Mouse (Mus musculus) limb, embryonic 12.5 days (tissue): ENCODE measurements at regions not wholly inside any gene's neighbourhood (a gene's known extent, or its start where the extent isn't known, plus 50 kb on each side); places are given as distances from the start of the nearest gene placed in this dataset.
A peak's percentile ranks its signal among the peaks of the same experiment; 100 is the strongest.
"Not testable (repeated sequence)": the region's sequence is repeated elsewhere in the genome, so short reads cannot be mapped to it uniquely, and the experiment has no call there.

Experiments used
- ATAC-seq: fragments of 200-750 bp; cut with Nextera tagmentation; 2 replicates; pipeline ENCODE4 v1.8.0; 2017; ENCODE audit warnings: low read depth, moderate TSS enrichment; ENCODE audit not compliant: insufficient number of reproducible peaks, insufficient read depth, low FRiP score, low TSS enrichment
- H3K27ac ChIP-seq: fragments of 300-500 bp; sonication (generic); 2 replicates; pipeline ENCODE4 v1.5.1; 2016; ENCODE audit warnings: mild to moderate bottlenecking, moderate library complexity
- H3K27me3 ChIP-seq: fragments of 300-500 bp; sonication (generic); 2 replicates; pipeline ENCODE4 v1.6.1; 2016; ENCODE audit warnings: mild to moderate bottlenecking, moderate library complexity
- H3K36me3 ChIP-seq: fragments of 300-500 bp; sonication (generic); 2 replicates; pipeline ENCODE4 v1.6.1; 2016; ENCODE audit warnings: mild to moderate bottlenecking, moderate library complexity
- H3K4me1 ChIP-seq: fragments of 300-500 bp; sonication (generic); replicated peaks from 2 replicates; pipeline ENCODE4 v1.6.1; 2016
- H3K4me2 ChIP-seq: fragments of 300-500 bp; sonication (generic); 2 replicates; pipeline ENCODE4 v1.6.1; 2016; ENCODE audit warnings: mild to moderate bottlenecking, moderate library complexity
- H3K4me3 ChIP-seq: fragments of 300-500 bp; sonication (generic); replicated peaks from 2 replicates; pipeline ENCODE4 v1.5.1; 2016; ENCODE audit warnings: mild to moderate bottlenecking
- H3K9ac ChIP-seq: fragments of 300-500 bp; sonication (generic); replicated peaks from 2 replicates; pipeline ENCODE4 v1.6.1; 2016; ENCODE audit warnings: mild to moderate bottlenecking, moderate library complexity
- H3K9me3 ChIP-seq: fragments of 300-500 bp; sonication (generic); 2 replicates; pipeline ENCODE4 v1.6.1; 2016; ENCODE audit warnings: mild to moderate bottlenecking, moderate library complexity
- WGBS: fragments of 180-500 bp; shearing (Covaris S2); methylation state at CpG from one replicate; pipeline ENCODE4 v1.1.7; 2016; 5-methylcytosine and 5-hydroxymethylcytosine counted together

DNA sequence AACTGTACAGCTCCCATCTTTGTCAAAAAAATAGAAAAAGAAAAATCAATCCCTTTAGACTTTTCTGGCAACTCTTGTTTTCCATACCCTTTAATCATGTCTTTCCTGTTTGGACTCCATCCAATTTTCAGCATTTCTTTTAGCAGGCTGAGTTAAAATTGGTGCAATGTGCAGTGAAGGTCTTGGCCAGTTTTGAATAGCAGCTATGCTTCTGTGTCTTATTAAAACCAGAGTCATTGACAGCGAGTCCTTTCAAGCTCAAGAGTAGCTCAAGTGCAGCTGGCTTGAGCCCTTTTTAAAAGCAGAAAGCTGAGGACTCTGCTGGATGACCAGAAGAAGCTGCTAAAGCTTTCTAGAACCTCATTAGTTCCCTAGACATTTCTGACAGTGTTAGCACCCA is 952.7 kb downstream of the Poteg start:
- Histone ChIP-seq H3K36me3 (no peaks in the 10 kb centered on the region), H3K9ac (no peak overlapping the region), H3K4me1 (no peaks in the 10 kb centered on the region; the same call in 1 of the 2 replicates), H3K9me3 (no peaks in the 10 kb centered on the region), H3K27me3 (no peaks in the 10 kb centered on the region), H3K4me2 (no peak overlapping the region), H3K4me3 (no peak overlapping the region), H3K27ac (no peak overlapping the region)
- ATAC-seq: no peak
- whole genome bisulfite sequencing: 36% methylated on average over 1 of the region's 1 CpGs

- Histone ChIP-seq H3K36me3 (no peaks in the 10 kb centered on the region), H3K4me3 (no peak overlapping the region), H3K9me3 (no peaks in the 10 kb centered on the region), H3K4me2 (no peak overlapping the region), H3K4me1 (no peaks in the 10 kb centered on the region), H3K27me3 (no peaks in the 10 kb centered on the region), H3K9ac (no peak overlapping the region), H3K27ac (no peak overlapping the region)
- WGBS: 66% methylated on average over 7 of the region's 7 CpGs
- ATAC-seq: no peak
Measured at GRCm38 (mm10) chr8:28427544-28428135, 980.2 kb downstream of the Poteg start.

GRCm38 (mm10) chr8:28473190-28473589 is 1025.7 kb downstream of the Poteg start:
- no peaks in the 10 kb centered on the region for H3K27me3 ChIP-seq
- no peak overlapping the region for H3K9ac ChIP-seq
- no peaks in the 10 kb centered on the region for H3K9me3 ChIP-seq
- no peaks in the 10 kb centered on the region for H3K36me3 ChIP-seq
- no peak overlapping the region for H3K27ac ChIP-seq
- ATAC-seq: no peak
- no peak overlapping the region for H3K4me3 ChIP-seq
- no peaks in the 10 kb centered on the region for H3K4me1 ChIP-seq
- 88% methylated on average over 2 of the region's 2 CpGs for WGBS
- H3K4me2 ChIP-seq: no peak overlapping the region

- Histone ChIP-seq H3K27ac (no peak overlapping the region), H3K36me3 (no peaks in the 10 kb centered on the region), H3K4me3 (no peak overlapping the region), H3K4me1 (no peaks in the 10 kb centered on the region), H3K9me3 (no peaks in the 10 kb centered on the region), H3K9ac (no peak overlapping the region), H3K27me3 (no peaks in the 10 kb centered on the region), H3K4me2 (no peak overlapping the region)
- ATAC-seq: no peak
- 76% methylated on average over 3 of the region's 3 CpGs for WGBS
Measured at GRCm38 (mm10) chr8:28487913-28488312, 1040.4 kb downstream of the Poteg start.

GRCm38 (mm10) chr8:28503488-28504319 is 1056.2 kb downstream of the Poteg start:
- H3K27me3 ChIP-seq: no peaks in the 10 kb centered on the region
- ATAC-seq: no peak
- no peaks in the 10 kb centered on the region for H3K36me3 ChIP-seq
- no peak overlapping the region for H3K27ac ChIP-seq
- H3K4me1 ChIP-seq: no peaks in the 10 kb centered on the region
- no peak overlapping the region for H3K4me3 ChIP-seq
- H3K9ac ChIP-seq: no peak overlapping the region
- WGBS: 74% methylated on average over 5 of the region's 5 CpGs
- no peak overlapping the region for H3K4me2 ChIP-seq
- H3K9me3 ChIP-seq: no peaks in the 10 kb centered on the region

DNA sequence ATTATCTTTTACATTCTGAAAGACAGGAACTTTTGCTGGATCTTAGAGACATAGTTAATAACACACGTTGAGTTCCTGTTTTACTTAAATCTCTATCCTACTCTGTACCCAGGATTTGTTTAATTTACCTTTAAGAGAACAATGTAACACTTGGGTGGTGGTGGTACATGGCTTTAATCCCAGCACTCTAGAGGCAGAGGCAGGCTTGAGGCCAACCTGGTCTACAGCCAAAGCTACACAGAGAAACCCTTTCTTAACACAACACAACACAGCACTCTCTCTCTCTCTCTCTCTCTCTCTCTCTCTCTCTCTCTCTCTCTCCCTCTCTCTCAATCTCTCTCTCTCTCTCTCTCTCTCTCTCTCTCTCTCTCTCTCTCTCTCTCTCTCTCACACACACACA is 1076.0 kb downstream of the Poteg start:
- not testable (repeated sequence) for H3K9ac ChIP-seq, H3K4me3 ChIP-seq, H3K4me1 ChIP-seq, H3K27ac ChIP-seq, H3K4me2 ChIP-seq, H3K36me3 ChIP-seq, H3K27me3 ChIP-seq, ATAC-seq, H3K9me3 ChIP-seq
- WGBS: 76% methylated on average over 1 of the region's 1 CpGs

- no peaks in the 10 kb centered on the region for H3K4me1 ChIP-seq
- ATAC-seq: no peak
Measured at GRCm38 (mm10) chr8:28547236-28547635, 1099.8 kb downstream of the Poteg start.

DNA sequence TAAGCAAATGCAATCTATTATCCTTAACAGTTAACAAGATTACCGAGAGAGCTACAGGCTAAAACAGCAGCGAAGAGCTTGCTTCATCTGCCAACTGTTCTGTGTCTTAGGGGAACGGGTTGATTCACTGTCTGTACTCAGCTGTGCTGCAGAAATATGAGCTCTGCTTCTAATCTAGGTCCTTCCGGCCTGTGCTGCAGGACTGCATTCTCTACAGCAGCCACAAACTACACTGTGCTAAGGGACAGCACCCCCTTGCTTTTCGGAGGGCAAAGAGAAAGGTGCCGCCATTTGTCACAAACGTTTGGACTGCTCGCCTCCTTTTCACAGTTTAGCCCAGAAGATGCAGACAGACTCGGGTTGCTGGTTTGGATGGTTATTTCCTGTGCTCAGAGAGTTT is 1112.4 kb downstream of the Poteg start:
- H3K27me3 ChIP-seq: no peaks in the 10 kb centered on the region
- 40% methylated on average over 9 of the region's 9 CpGs for WGBS
- no peaks in the 10 kb centered on the region for H3K36me3 ChIP-seq
- H3K9me3 ChIP-seq: no peaks in the 10 kb centered on the region
- ATAC-seq: no peak
- H3K4me3 ChIP-seq: 0 out of 2 replicates have a peak overlapping the region, but pooled peaks have one; percentile 4
- 0 out of 2 replicates have a peak, but pooled peaks cover 4% of the 10 kb centered on the region for H3K4me1 ChIP-seq
- H3K27ac ChIP-seq: no peak overlapping the region
- H3K9ac ChIP-seq: no peak overlapping the region
- H3K4me2 ChIP-seq: peak overlapping the region; percentile 35

More at GRCm38 (mm10) chr8:28547236-28547635, 1099.8 kb downstream of the Poteg start:
- Histone ChIP-seq H3K4me2 (no peak overlapping the region), H3K27me3 (no peaks in the 10 kb centered on the region), H3K36me3 (no peaks in the 10 kb centered on the region), H3K9ac (no peak overlapping the region), H3K27ac (no peak overlapping the region), H3K4me3 (no peak overlapping the region), H3K9me3 (peaks cover 4% of the 10 kb centered on the region; the same call in 1 of the 2 replicates)

GRCm38 (mm10) chr8:28579250-28579651 is 1131.8 kb downstream of the Poteg start:
- 50% methylated on average over 8 of the region's 8 CpGs for WGBS
- Histone ChIP-seq H3K27me3 (no peaks in the 10 kb centered on the region), H3K36me3 (no peaks in the 10 kb centered on the region), H3K9me3 (no peaks in the 10 kb centered on the region), H3K4me2 (no peak overlapping the region), H3K4me1 (no peaks in the 10 kb centered on the region), H3K9ac (no peak overlapping the region), H3K4me3 (no peak overlapping the region), H3K27ac (no peak overlapping the region)
- no peak for ATAC-seq

DNA sequence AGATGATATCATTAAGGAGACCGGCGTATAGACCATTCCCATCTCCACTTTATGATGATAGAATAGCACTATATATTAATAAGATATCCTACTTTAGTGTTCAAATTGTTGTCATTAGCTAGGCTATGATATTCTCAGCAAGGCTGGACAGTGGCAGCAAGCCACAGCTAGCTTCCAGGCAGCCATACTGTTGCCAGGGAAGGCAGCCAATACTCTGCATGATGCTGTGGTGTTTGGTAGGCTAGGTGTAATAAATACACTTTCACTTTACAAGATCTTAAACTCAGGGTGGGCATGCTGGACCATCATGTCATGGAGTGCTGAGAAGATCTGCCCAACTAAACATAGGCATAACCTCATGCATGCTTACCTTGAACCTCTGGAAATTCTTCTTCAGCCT is 1133.4 kb downstream of the Poteg start:
- 96% methylated on average over 2 of the region's 2 CpGs for WGBS
- H3K4me3 ChIP-seq: no peak overlapping the region
- no peak for ATAC-seq

GRCm38 (mm10) chr8:28589999-28590398 is 1142.5 kb downstream of the Poteg start:
- H3K27ac ChIP-seq: no peak overlapping the region
- no peak for ATAC-seq
- no peak overlapping the region for H3K4me3 ChIP-seq

More for the DNA sequence above, 1133.4 kb downstream of the Poteg start:
- no peak overlapping the region for H3K9ac ChIP-seq
- no peak overlapping the region for H3K4me2 ChIP-seq
- H3K27ac ChIP-seq: no peak overlapping the region
- no peaks in the 10 kb centered on the region for H3K27me3 ChIP-seq
- no peaks in the 10 kb centered on the region for H3K9me3 ChIP-seq
- no peaks in the 10 kb centered on the region for H3K36me3 ChIP-seq
- H3K4me1 ChIP-seq: no peaks in the 10 kb centered on the region

More at GRCm38 (mm10) chr8:28589999-28590398, 1142.5 kb downstream of the Poteg start:
- Histone ChIP-seq H3K4me1 (0 out of 2 replicates have a peak, but pooled peaks cover 3% of the 10 kb centered on the region), H3K4me2 (no peak overlapping the region), H3K9ac (no peak overlapping the region), H3K9me3 (no peaks in the 10 kb centered on the region), H3K36me3 (no peaks in the 10 kb centered on the region), H3K27me3 (no peaks in the 10 kb centered on the region; the same call in 1 of the 2 replicates)
